Mouse (Mus musculus) G1E (cell line): ENCODE data around the gene Ppp1r15a. TPM values are rescaled to one million over a fixed set of nuclear protein-coding genes. Genes with fewer than 3 reads are reported as not detected.
A peak's percentile ranks its signal among the peaks of the same experiment; 100 is the strongest.
"Not testable (repeated sequence)": the region's sequence is repeated elsewhere in the genome, so short reads cannot be mapped to it uniquely, and the experiment has no call there.

Experiments
- ATAC-seq: 2 replicates; pipeline ENCODE4 v1.8.0; 2016; ENCODE audit warnings: mild to moderate bottlenecking; ENCODE audit not compliant: insufficient number of reproducible peaks, poor library complexity, low FRiP score, severe bottlenecking; ENCODE audit errors: extremely low read depth
- DNase-seq: peaks from one replicate; pipeline ENCODE4 v3.0.0; 2012; ENCODE audit warnings: low spot score
- H3K27me3 ChIP-seq: 2 replicates; pipeline ENCODE4 v1.6.1; 2012; ENCODE audit warnings: mild to moderate bottlenecking, low read length, inconsistent platforms; ENCODE audit not compliant: insufficient read depth
- H3K36me3 ChIP-seq: replicated peaks from 2 replicates; pipeline ENCODE3; 2012; ENCODE audit warnings: mild to moderate bottlenecking, inconsistent platforms
- H3K4me1 ChIP-seq: 2 replicates; pipeline ENCODE4 v1.6.1; 2012; ENCODE audit warnings: low read depth, low read length, inconsistent platforms, mixed read lengths; ENCODE audit not compliant: insufficient read depth
- H3K4me3 ChIP-seq: 2 replicates; pipeline ENCODE4 v1.5.1; 2012; ENCODE audit warnings: low read depth, mild to moderate bottlenecking, inconsistent platforms, low read length, moderate library complexity, mixed read lengths
- H3K9me3 ChIP-seq: replicated peaks from 2 replicates; pipeline ENCODE4 v1.6.1; 2012; ENCODE audit warnings: inconsistent platforms
- CTCF ChIP-seq: IDR thresholded peaks from 2 replicates; pipeline ENCODE4 v1.5.1; 2012; ENCODE audit warnings: low read depth, low read length, inconsistent platforms, mixed read lengths
- GATA1 ChIP-seq: IDR thresholded peaks from 2 replicates; pipeline ENCODE4 v1.6.1; 2012; ENCODE audit warnings: borderline replicate concordance, low read length, inconsistent platforms, mixed read lengths
- GATA2 ChIP-seq: IDR thresholded peaks from 2 replicates; pipeline ENCODE4 v1.6.1; 2012; ENCODE audit warnings: low read depth, low read length, inconsistent platforms, borderline replicate concordance
- POLR2AphosphoS5 ChIP-seq: IDR thresholded peaks from 2 replicates; pipeline ENCODE4 v1.6.1; 2012; ENCODE audit warnings: low read depth, low read length, inconsistent platforms; ENCODE audit not compliant: insufficient replicate concordance
- TAL1 ChIP-seq: conservative IDR thresholded peaks from 2 replicates; pipeline ENCODE4 v1.6.1; 2012; ENCODE audit warnings: low read depth, low read length, inconsistent platforms, mixed read lengths
- polyA plus RNA-seq: library from polyadenylated mRNA; stranded (reverse); fragments of >175 nt; gene quantifications from 2 replicates; pipeline ENCODE4 v1.2.3, GENCODE M21; 2012
- total RNA-seq, 2 experiments: library from RNA; stranded (forward) in 1 of 2; stranded (reverse) in 1 of 2; fragments of 200-1000 nt in 1 of 2; fragments of >200 nt in 1 of 2; fragmentation: Nextera tagmentation in 1 of 2; gene quantifications; 2 replicates each; pipeline ENCODE4 v1.2.3; 2014 to 2017

Gene Ppp1r15a
- total and polyA plus RNA-seq, 3 experiments, result 62.3 to 75.0 (median 67.9) TPM

DNA sequence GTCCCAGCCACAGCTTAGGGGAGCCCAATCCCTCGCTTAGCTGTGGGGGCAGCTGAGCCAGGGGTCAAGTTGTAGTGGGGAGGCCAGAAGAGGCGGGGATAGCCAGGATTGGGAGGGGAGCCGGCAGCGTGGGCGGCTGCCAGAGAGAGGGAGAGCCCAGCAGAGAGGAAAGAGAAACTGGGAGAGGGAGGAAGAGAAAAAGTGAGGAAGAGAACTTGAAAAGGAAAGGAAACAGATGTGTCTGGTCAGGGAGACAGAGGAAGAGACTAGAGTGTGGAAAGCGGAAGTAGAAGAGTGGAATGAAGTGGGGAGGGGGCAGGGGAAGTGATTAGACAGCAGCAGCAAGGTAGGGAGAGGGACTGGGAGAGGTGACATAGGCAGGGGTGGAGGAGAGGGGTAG is 3.4 kb upstream of the Ppp1r15a start:
- ATAC-seq (no peak), DNase-seq (peak; percentile 69)
- Histone ChIP-seq H3K9me3 (no peaks in the 10 kb centered on the region), H3K4me1 (peaks cover 41% of the 10 kb centered on the region), H3K36me3 (peaks cover 3% of the 10 kb centered on the region), H3K27me3 (peaks cover 19% of the 10 kb centered on the region), H3K4me3 (peak overlapping the region; percentile 57; the same call in 1 of the 2 replicates)
- TF ChIP-seq TAL1 (no peak), GATA1 (no peak), CTCF (no peak), POLR2AphosphoS5 (no peak), GATA2 (no peak)

DNA sequence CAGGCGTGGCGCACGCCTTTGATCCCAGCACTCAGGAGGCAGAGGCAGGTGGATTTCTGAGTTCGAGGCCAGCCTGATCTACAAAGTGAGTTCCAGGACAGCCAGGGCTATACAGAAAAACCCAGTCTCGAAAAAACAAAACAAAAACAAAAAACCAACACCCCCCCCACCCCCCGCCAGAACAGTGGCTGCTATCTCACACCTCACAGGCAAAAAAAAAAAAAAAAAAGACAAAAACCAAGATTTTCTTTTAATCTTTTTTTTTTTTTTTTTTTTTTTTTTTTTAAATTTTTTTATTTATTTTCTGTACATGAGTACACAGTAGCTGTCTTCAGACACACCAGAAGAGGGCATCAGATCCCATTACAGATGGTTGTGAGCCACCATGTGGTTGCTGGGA is 1.1 kb upstream of the Ppp1r15a start:
- DNase-seq, H3K9me3 ChIP-seq, H3K27me3 ChIP-seq, ATAC-seq: not testable (repeated sequence)
- Histone ChIP-seq H3K4me1 (peaks cover 61% of the 10 kb centered on the region), H3K4me3 (peak overlapping the region; percentile 59; the same call in 1 of the 2 replicates), H3K36me3 (peaks cover 24% of the 10 kb centered on the region)

DNA sequence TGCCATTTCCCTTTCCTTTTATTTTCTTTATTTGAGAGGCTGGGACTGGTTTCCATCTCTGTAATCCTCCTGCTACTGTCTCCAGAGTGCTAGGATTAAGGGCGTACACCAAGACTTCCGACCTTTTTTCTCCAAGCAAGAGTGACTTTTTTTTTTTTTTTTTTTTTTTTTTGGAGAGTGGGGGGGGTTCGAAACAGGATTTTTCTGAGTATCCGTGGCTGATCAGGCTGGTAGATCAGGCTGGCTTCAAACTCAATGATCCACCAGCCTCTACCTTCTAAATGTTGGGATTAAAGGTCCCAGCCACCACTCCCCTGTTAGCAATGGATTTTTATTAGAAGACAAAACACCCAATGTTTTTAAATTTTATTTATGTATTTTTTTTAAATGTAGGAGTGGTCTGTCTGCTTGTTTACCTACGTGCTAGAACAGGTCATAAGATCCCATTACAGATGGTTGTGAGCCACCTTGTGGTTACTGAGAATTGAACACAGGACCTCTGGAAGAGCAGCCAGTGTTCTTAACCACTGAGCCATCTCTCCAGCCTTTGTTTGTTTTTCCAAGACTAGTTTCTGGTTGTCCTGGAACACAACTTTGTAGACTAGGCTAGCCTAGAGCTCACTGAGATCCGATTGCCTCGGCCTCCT is 529 bp upstream of the Ppp1r15a start:
- Histone ChIP-seq H3K27me3 (peaks cover 2% of the 10 kb centered on the region), H3K36me3 (peaks cover 29% of the 10 kb centered on the region), H3K9me3 (no peaks in the 10 kb centered on the region), H3K4me3 (peak overlapping the region; percentile 94), H3K4me1 (peaks cover 66% of the 10 kb centered on the region)
- DNase-seq (no peak), ATAC-seq (no peak)
- no peak for TF ChIP-seq POLR2AphosphoS5
- TF ChIP-seq TAL1, result no peak
- no peak for TF ChIP-seq GATA2
- no peak for TF ChIP-seq GATA1
- no peak for TF ChIP-seq CTCF

DNA sequence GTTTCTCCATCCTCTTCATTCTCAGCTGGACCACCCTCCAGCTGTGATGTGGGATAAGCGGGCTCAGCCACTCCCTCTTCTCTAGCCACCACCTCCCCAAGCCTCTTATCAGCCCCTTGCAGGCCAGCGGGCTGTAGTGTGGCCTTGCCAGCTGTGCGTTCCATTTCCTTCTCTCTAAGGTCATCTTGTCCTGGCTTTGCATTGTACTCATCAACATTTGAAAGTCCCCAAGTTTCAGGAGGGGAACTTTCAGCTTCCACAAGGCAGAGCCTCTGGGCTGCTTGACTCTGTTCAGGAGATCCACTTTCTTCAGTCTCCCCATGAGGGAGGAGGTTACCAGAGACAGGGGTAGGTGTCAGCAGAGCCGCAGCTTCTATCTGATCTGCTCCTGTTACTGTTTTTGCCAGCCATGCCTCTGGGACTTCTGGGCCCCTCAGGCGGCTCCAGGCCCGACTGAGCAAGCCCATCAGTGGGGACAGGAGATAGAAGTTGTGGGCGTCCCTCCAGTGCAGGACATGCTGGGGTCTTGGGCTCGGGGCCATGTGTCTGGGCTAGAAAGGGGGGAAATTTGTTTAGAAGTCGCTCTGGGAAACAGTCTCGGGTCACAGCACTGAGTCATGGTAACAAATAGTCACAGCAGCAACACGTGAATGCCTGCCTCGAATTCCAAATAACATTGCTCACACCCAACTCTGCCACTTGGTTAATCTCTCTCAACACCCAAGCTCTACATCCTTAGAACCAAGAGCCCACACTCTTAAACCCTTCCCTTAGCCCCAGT is 1.0 kb downstream of the Ppp1r15a start:
- TF ChIP-seq TAL1 (peak; percentile 100), GATA2 (0 out of 2 replicates have a peak, but pooled peaks have one; percentile 80), GATA1 (no peak), POLR2AphosphoS5 (0 out of 2 replicates have a peak, but pooled peaks have one; percentile 55)
- no peaks in the 10 kb centered on the region for H3K9me3 ChIP-seq
- DNase-seq, result peak; percentile 81
- H3K27me3 ChIP-seq, result no peaks in the 10 kb centered on the region
- peaks cover 67% of the 10 kb centered on the region for H3K4me1 ChIP-seq
- peaks cover 31% of the 10 kb centered on the region for H3K36me3 ChIP-seq
- ATAC-seq, result peak; percentile 82
- peak overlapping the region; percentile 94 for H3K4me3 ChIP-seq

DNA sequence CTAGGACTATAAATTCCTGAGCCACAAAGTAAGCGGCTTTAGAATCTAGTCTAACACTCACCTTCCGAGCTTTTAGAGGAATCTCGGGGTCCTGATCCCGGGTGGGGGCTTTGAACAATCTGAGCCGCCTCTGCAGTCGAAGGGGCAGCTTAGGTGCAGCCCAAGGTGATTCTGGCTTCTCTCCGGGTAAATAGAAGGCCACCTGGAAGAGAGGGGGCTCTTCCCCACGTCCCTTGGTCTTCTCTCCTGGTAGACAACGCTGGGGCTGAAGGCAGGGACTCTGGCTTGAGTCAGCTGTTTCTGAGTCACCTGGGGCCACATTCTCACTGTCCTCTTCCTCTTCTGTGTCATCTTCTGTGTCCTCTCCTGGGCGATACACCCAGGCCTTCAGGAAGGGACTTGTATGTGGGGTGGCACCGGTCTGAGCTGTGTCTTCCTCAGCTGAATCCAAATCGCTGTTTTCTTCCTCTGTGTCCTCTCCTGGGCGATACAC is 2.3 kb downstream of the Ppp1r15a start:
- H3K4me3 ChIP-seq, result peak overlapping the region; percentile 94
- no peak for TF ChIP-seq GATA2
- no peak for TF ChIP-seq TAL1
- no peak for TF ChIP-seq POLR2AphosphoS5
- TF ChIP-seq CTCF, result no peak
- TF ChIP-seq GATA1, result no peak
- H3K27me3 ChIP-seq, result no peaks in the 10 kb centered on the region
- no peak for DNase-seq
- peaks cover 31% of the 10 kb centered on the region for H3K36me3 ChIP-seq
- no peaks in the 10 kb centered on the region for H3K9me3 ChIP-seq
- peaks cover 65% of the 10 kb centered on the region for H3K4me1 ChIP-seq
- no peak for ATAC-seq

DNA sequence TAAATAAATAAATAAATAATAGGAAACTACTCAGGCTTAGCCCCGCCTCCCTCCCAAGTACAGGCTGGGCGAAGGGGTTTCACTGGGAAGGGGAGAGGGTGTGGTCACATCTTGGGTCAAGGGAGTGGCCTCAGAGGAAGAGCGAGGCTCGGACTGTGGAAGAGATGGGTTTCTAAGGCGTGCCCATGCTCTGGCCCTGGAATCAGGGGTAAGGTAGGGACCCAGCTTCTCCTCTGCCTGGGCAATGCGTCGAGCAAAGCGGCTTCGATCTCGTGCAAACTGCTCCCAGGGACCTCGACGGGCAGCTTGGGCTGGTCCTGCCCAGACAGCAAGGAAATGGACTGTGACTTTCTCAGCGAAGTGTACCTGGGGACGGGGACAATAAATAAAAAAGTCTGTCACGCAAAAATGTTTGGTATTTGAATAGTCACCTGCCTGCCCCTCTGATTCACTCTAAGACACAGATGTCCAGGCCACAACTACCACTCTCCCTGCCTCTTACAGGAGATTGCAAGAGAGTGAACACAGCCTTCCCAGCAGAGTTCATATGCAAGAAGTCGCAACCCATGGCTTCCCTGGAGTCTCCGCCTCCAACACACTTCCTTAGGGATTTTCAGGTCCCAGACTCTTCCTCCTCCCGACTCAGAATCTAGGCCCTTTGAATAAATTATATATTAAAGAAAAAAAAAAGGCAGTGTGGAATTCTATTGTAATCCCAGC is 3.0 kb downstream of the Ppp1r15a start:
- peaks cover 64% of the 10 kb centered on the region for H3K4me1 ChIP-seq
- peaks cover 34% of the 10 kb centered on the region for H3K36me3 ChIP-seq
- no peak for DNase-seq
- H3K4me3 ChIP-seq, result peak overlapping the region; percentile 94
- TF ChIP-seq GATA1, result no peak
- no peak for TF ChIP-seq TAL1
- TF ChIP-seq CTCF, result no peak
- no peak for TF ChIP-seq GATA2
- no peak for TF ChIP-seq POLR2AphosphoS5
- no peaks in the 10 kb centered on the region for H3K9me3 ChIP-seq
- no peak for ATAC-seq
- H3K27me3 ChIP-seq, result no peaks in the 10 kb centered on the region
